Mouse (Mus musculus) spleen, adult 10 weeks (tissue): ENCODE measurements around the gene Tor4a. TPM values are rescaled to one million over a fixed set of nuclear protein-coding genes. Genes with fewer than 3 reads are reported as not detected.

Source experiments
- polyA plus RNA-seq: library from polyadenylated mRNA; stranded (reverse); fragments of 350-450 nt; fragmentation: Illumina TruSeq; extraction: RNeasy Lipid Tissue Mini Kit (QIAGEN cat#74804); gene quantifications from one replicate; pipeline ENCODE4 v1.2.3, GENCODE M21; 2015; ENCODE audit warnings: low replicate concordance; ENCODE audit not compliant: insufficient read depth

Tor4a gene
- 31.7 TPM for polyA plus RNA-seq

GRCm38 (mm10) chr2:25196172-25196954, at the start of gene Tor4a:
Gene Tor4a (minus strand): TSS chr2:25196886.

GRCm38 (mm10) chr2:25242101-25242506, 45.4 kb upstream of the Tor4a start, which contains the start of the genes Rnf208 and Cysrt1:
Gene Rnf208 (plus strand): TSS chr2:25242255.
Gene Cysrt1 (minus strand): TSS chr2:25242452.

GRCm38 (mm10) chr2:25236614-25237013, 39.9 kb upstream of the Tor4a start, which contains the start of gene Rnf224:
Gene Rnf224 (minus strand): TSS chr2:25236787.

GRCm38 (mm10) chr2:25234050-25234449, 37.4 kb upstream of the Tor4a start, which contains the start of gene Slc34a3:
Gene Slc34a3 (minus strand): TSS chr2:25234364.

GRCm38 (mm10) chr2:25224492-25224765, 27.7 kb upstream of the Tor4a start, which contains the start of gene Tubb4b:
Gene Tubb4b (minus strand): TSS chr2:25224702.

GRCm38 (mm10) chr2:25218445-25218844, 21.8 kb upstream of the Tor4a start, which contains the start of gene Fam166a:
Gene Fam166a (plus strand): TSS chr2:25218745.

GRCm38 (mm10) chr2:25214444-25214843, 17.8 kb upstream of the Tor4a start, which contains the start of gene Stpg3:
Gene Stpg3 (minus strand): TSS chr2:25214637.

GRCm38 (mm10) chr2:25211121-25211670, 14.5 kb upstream of the Tor4a start, which contains the start of gene Nelfb:
Gene Nelfb (minus strand): TSS chr2:25211489.

GRCm38 (mm10) chr2:25180478-25180903, 16.2 kb downstream of the Tor4a start, which contains the start of gene Nrarp:
Gene Nrarp (plus strand): TSS chr2:25180758.

Other genes starting within 250 kb of the Tor4a start
- gene Zmynd19, start 247.1 kb downstream of the Tor4a start, polyA plus RNA-seq, result 14.0 TPM
- gene Dph7, start 234.5 kb downstream of the Tor4a start, polyA plus RNA-seq, result 22.9 TPM
- 39.9 TPM for gene Mrpl41, start 221.8 kb downstream of the Tor4a start, polyA plus RNA-seq
- gene Pnpla7, start 220.9 kb downstream of the Tor4a start, polyA plus RNA-seq, result 59.7 TPM
- 15.8 TPM for gene Nsmf, start 142.5 kb downstream of the Tor4a start, polyA plus RNA-seq
- not detected for gene Entpd8, start 116.6 kb downstream of the Tor4a start, polyA plus RNA-seq
- not detected for gene Noxa1, start 101.7 kb downstream of the Tor4a start, polyA plus RNA-seq
- gene Nrarp, start 16.1 kb downstream of the Tor4a start, polyA plus RNA-seq, result 4.6 TPM
- gene Nelfb, start 14.6 kb upstream of the Tor4a start, polyA plus RNA-seq, result 52.5 TPM
- gene Stpg3, start 17.8 kb upstream of the Tor4a start, polyA plus RNA-seq, result not detected
- not detected for gene Fam166a, start 21.9 kb upstream of the Tor4a start, polyA plus RNA-seq
- 108 TPM for gene Tubb4b, start 27.8 kb upstream of the Tor4a start, polyA plus RNA-seq
- not detected for gene Slc34a3, start 37.5 kb upstream of the Tor4a start, polyA plus RNA-seq
- gene Rnf224, start 39.9 kb upstream of the Tor4a start, polyA plus RNA-seq, result not detected
- 0.18 TPM for gene Rnf208, start 45.4 kb upstream of the Tor4a start, polyA plus RNA-seq
- gene Cysrt1, start 45.6 kb upstream of the Tor4a start, polyA plus RNA-seq, result not detected
- gene AL732309.1, start 50.0 kb upstream of the Tor4a start, polyA plus RNA-seq, result 8.7 TPM
- 3.6 TPM for gene Tmem203, start 58.6 kb upstream of the Tor4a start, polyA plus RNA-seq
- 5.7 TPM for gene Tprn, start 65.7 kb upstream of the Tor4a start, polyA plus RNA-seq
- gene Ssna1, start 75.6 kb upstream of the Tor4a start, polyA plus RNA-seq, result 30.6 TPM
- 58.0 TPM for gene Anapc2, start 75.6 kb upstream of the Tor4a start, polyA plus RNA-seq
- gene Tmem210, start 91.3 kb upstream of the Tor4a start, polyA plus RNA-seq, result not detected
- gene Lrrc26, start 93.0 kb upstream of the Tor4a start, polyA plus RNA-seq, result not detected
- not detected for gene Grin1, start 122.3 kb upstream of the Tor4a start, polyA plus RNA-seq
- 62.7 TPM for gene Man1b1, start 135.5 kb upstream of the Tor4a start, polyA plus RNA-seq
- 30.6 TPM for gene Dpp7, start 159.5 kb upstream of the Tor4a start, polyA plus RNA-seq
- 14.4 TPM for gene Uap1l1, start 168.8 kb upstream of the Tor4a start, polyA plus RNA-seq
- 0.75 TPM for gene Sapcd2, start 175.4 kb upstream of the Tor4a start, polyA plus RNA-seq
- gene Entpd2, start 199.0 kb upstream of the Tor4a start, polyA plus RNA-seq, result 1.2 TPM
- 12.1 TPM for gene Npdc1, start 202.5 kb upstream of the Tor4a start, polyA plus RNA-seq
- 1.4 TPM for gene Fut7, start 226.4 kb upstream of the Tor4a start, polyA plus RNA-seq
- gene Abca2, start 231.8 kb upstream of the Tor4a start, polyA plus RNA-seq, result 17.7 TPM